Mouse (Mus musculus) stomach, postnatal 0 days (tissue): ENCODE measurements around the gene Clec3a. TPM values are rescaled to one million over a fixed set of nuclear protein-coding genes. Genes with fewer than 3 reads are reported as not detected.
A peak's percentile ranks its signal among the peaks of the same experiment; 100 is the strongest.

Experiments used
- ATAC-seq: fragments of 200-750 bp; cut with Nextera tagmentation; 2 replicates; pipeline ENCODE4 v1.8.0; 2017; ENCODE audit not compliant: low FRiP score, low TSS enrichment
- DNase-seq: peaks from one replicate; pipeline ENCODE4 v3.0.0-alpha.2; 2016; ENCODE audit warnings: low spot score
- H3K27ac ChIP-seq: fragments of 300-500 bp; sonication (generic); replicated peaks from 2 replicates; pipeline ENCODE4 v1.5.1; 2014; ENCODE audit warnings: mild to moderate bottlenecking, control low read depth
- H3K27me3 ChIP-seq: fragments of 300-500 bp; sonication (generic); 2 replicates; pipeline ENCODE4 v1.6.1; 2014; ENCODE audit warnings: low read length; ENCODE audit not compliant: control insufficient read depth, insufficient read depth
- H3K36me3 ChIP-seq: fragments of 300-500 bp; sonication (generic); 2 replicates; pipeline ENCODE4 v1.6.1; 2014; ENCODE audit warnings: low read length, mixed read lengths; ENCODE audit not compliant: control insufficient read depth, insufficient read depth
- H3K4me1 ChIP-seq: fragments of 300-500 bp; sonication (generic); replicated peaks from 2 replicates; pipeline ENCODE4 v1.6.1; 2014; ENCODE audit warnings: antibody characterized with exemption; ENCODE audit not compliant: control insufficient read depth, insufficient read depth
- H3K4me2 ChIP-seq: fragments of 300-500 bp; sonication (generic); replicated peaks from 2 replicates; pipeline ENCODE4 v1.6.1; 2014; ENCODE audit warnings: low read depth, mild to moderate bottlenecking, control low read depth, moderate library complexity
- H3K4me3 ChIP-seq: fragments of 300-500 bp; sonication (generic); 2 replicates; pipeline ENCODE4 v1.5.1; 2014; ENCODE audit warnings: low read depth, low read length, control low read depth
- H3K9ac ChIP-seq: fragments of 300-500 bp; sonication (generic); 2 replicates; pipeline ENCODE4 v1.6.1; 2014; ENCODE audit warnings: mild to moderate bottlenecking, low read length, control low read depth, mixed read lengths
- H3K9me3 ChIP-seq: fragments of 300-500 bp; sonication (generic); 2 replicates; pipeline ENCODE4 v1.6.1; 2016; ENCODE audit warnings: low read length; ENCODE audit not compliant: control insufficient read depth
- CTCF ChIP-seq: IDR thresholded peaks from 2 replicates; pipeline ENCODE4 v1.5.1; 2016; ENCODE audit warnings: antibody characterized with exemption, low read depth, mild to moderate bottlenecking, moderate library complexity
- EP300 ChIP-seq: optimal IDR thresholded peaks from 2 replicates; pipeline ENCODE3; 2016; ENCODE audit warnings: antibody characterized with exemption
- WGBS: fragments of 180-500 bp; shearing (Covaris S2); extraction: QIAGEN DNeasy Blood & Tissue Kit; methylation state at CpG from one replicate; pipeline ENCODE4 v1.1.7; 2014; 5-methylcytosine and 5-hydroxymethylcytosine counted together
- polyA plus RNA-seq: library from polyadenylated mRNA; unstranded; fragments of >200 nt; fragmentation: Nextera tagmentation; extraction: Ambion mirVana; gene quantifications from 2 replicates; pipeline ENCODE4 v1.2.1, GENCODE M21; 2015

Gene Clec3a
- polyA plus RNA-seq, 1 experiment from 2014 or later, result not detected

- Histone ChIP-seq H3K27ac (no peak overlapping the region), H3K9me3 (no peaks in the 10 kb centered on the region), H3K4me2 (no peak overlapping the region), H3K36me3 (no peaks in the 10 kb centered on the region), H3K27me3 (no peaks in the 10 kb centered on the region), H3K4me1 (no peaks in the 10 kb centered on the region), H3K4me3 (no peak overlapping the region), H3K9ac (no peak overlapping the region)
- DNase-seq, result no peak
- 81% methylated on average over 5 of the region's 5 CpGs for WGBS
- TF ChIP-seq CTCF (peak; percentile 56), EP300 (no peak)
- 0 out of 2 replicates have a peak, but pooled peaks have one; percentile 54 for ATAC-seq
These were observed 42.7 kb downstream of the Clec3a start for GRCm38 (mm10) chr8:114460600-114460999.

DNA sequence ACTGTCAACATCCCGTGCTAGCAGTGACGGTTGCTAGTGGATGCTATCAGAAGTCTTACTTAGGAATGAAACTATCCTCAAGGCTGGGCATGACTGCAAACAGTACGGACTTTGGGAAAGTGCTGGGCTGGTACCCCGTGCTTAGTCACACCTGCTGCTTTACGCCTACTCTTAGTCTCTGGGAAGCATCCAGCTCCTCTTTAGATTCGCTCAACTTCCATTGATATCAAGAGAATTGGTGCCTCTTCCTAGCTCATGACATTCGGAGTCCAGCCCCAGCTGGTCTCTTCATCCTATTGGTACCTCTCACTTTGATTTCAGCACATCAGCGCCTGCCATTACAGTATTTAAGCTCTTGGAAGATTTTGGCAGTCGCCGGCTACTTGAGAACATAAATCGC lies 44.7 kb downstream of the Clec3a start:
- H3K4me3 ChIP-seq, result no peak overlapping the region
- no peak for TF ChIP-seq CTCF
- TF ChIP-seq EP300, result no peak
- no peaks in the 10 kb centered on the region for H3K36me3 ChIP-seq
- 79% methylated on average over 11 of the region's 11 CpGs for WGBS
- H3K4me1 ChIP-seq, result no peaks in the 10 kb centered on the region
- no peaks in the 10 kb centered on the region for H3K9me3 ChIP-seq
- ATAC-seq (no peak), DNase-seq (no peak)
- no peak overlapping the region for H3K27ac ChIP-seq
- no peaks in the 10 kb centered on the region for H3K27me3 ChIP-seq
- H3K9ac ChIP-seq, result no peak overlapping the region
- H3K4me2 ChIP-seq, result no peak overlapping the region

DNA sequence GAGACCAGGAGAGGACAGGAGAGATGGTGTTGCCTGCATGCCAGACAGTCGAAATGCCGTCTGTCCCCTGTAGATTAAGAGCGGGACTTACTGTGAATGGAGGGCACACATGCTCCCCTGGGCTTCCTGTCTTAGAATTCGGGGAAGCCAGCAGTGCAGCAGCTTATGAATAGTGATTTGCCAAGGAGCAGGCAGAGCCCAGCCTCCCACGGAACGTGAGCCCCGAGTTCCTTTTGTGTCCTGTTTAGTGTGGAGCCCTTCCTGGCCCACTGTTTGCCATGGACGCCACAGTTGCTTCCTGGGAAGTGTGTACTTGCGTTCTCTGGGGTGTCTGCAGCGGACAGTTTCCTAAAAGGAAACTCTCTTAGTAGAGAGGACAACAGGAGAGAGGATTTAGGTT lies 45.4 kb downstream of the Clec3a start:
- H3K4me1 ChIP-seq, result no peaks in the 10 kb centered on the region
- H3K27me3 ChIP-seq, result no peaks in the 10 kb centered on the region
- H3K27ac ChIP-seq, result no peak overlapping the region
- no peak for ATAC-seq
- no peak overlapping the region; the same call in 1 of the 2 replicates for H3K4me2 ChIP-seq
- 72% methylated on average over 10 of the region's 10 CpGs for WGBS
- TF ChIP-seq CTCF, result no peak
- TF ChIP-seq EP300, result no peak
- no peak for DNase-seq
- H3K9ac ChIP-seq, result no peak overlapping the region
- H3K36me3 ChIP-seq, result no peaks in the 10 kb centered on the region
- no peak overlapping the region for H3K4me3 ChIP-seq
- no peaks in the 10 kb centered on the region for H3K9me3 ChIP-seq

- DNase-seq (no peak), ATAC-seq (no peak)
- Histone ChIP-seq H3K27ac (no peak overlapping the region), H3K4me1 (no peaks in the 10 kb centered on the region), H3K4me2 (no peak overlapping the region), H3K27me3 (no peaks in the 10 kb centered on the region), H3K36me3 (0 out of 2 replicates have a peak, but pooled peaks cover 2% of the 10 kb centered on the region), H3K4me3 (no peak overlapping the region), H3K9me3 (no peaks in the 10 kb centered on the region), H3K9ac (no peak overlapping the region)
- WGBS, result 73% methylated on average over 21 of the region's 21 CpGs
- TF ChIP-seq EP300 (no peak), CTCF (no peak)
These were observed 50.8 kb downstream of the Clec3a start for GRCm38 (mm10) chr8:114468526-114469207.

- no peaks in the 10 kb centered on the region for H3K9me3 ChIP-seq
- no peaks in the 10 kb centered on the region for H3K4me1 ChIP-seq
- no peak overlapping the region for H3K27ac ChIP-seq
- H3K4me3 ChIP-seq, result no peak overlapping the region
- no peak overlapping the region for H3K9ac ChIP-seq
- no peaks in the 10 kb centered on the region for H3K27me3 ChIP-seq
- H3K36me3 ChIP-seq, result 0 out of 2 replicates have a peak, but pooled peaks cover 2% of the 10 kb centered on the region
- no peak overlapping the region for H3K4me2 ChIP-seq
- TF ChIP-seq EP300, result no peak
- 0 out of 2 replicates have a peak, but pooled peaks have one; percentile 14 for TF ChIP-seq CTCF
- 88% methylated on average over 10 of the region's 10 CpGs for WGBS
- ATAC-seq (no peak), DNase-seq (no peak)
These were observed 51.3 kb downstream of the Clec3a start for GRCm38 (mm10) chr8:114469208-114469590.

- H3K9ac ChIP-seq, result no peak overlapping the region
- no peaks in the 10 kb centered on the region for H3K9me3 ChIP-seq
- no peak overlapping the region for H3K4me3 ChIP-seq
- H3K4me2 ChIP-seq, result no peak overlapping the region
- DNase-seq, result no peak
- no peak overlapping the region for H3K27ac ChIP-seq
- no peak for ATAC-seq
- WGBS, result 76% methylated on average over 11 of the region's 11 CpGs
- TF ChIP-seq EP300 (no peak), CTCF (no peak)
- H3K36me3 ChIP-seq, result 0 out of 2 replicates have a peak, but pooled peaks cover 2% of the 10 kb centered on the region
- no peaks in the 10 kb centered on the region for H3K27me3 ChIP-seq
- no peaks in the 10 kb centered on the region for H3K4me1 ChIP-seq
These were observed 55.7 kb downstream of the Clec3a start for GRCm38 (mm10) chr8:114473546-114473945.

Other genes starting within 250 kb of the Clec3a start
- gene Vat1l, start 212.5 kb upstream of the Clec3a start, polyA plus RNA-seq, result 2.0 and 2.4 TPM in 2 replicates
- 9.2 and 10.2 TPM in 2 replicates for gene Wwox, start 21.6 kb downstream of the Clec3a start, polyA plus RNA-seq